Mouse (Mus musculus) left cerebral cortex, postnatal 4 days (tissue): ENCODE results near the gene Adamts13. TPM values are rescaled to one million over a fixed set of nuclear protein-coding genes. Genes with fewer than 3 reads are reported as not detected.

Source experiments
- DNase-seq: peaks from one replicate; pipeline ENCODE4 v3.0.0-alpha.2; 2022
- intact Hi-C: fragments of 180-260 bp; cut with DNase I; formaldehyde crosslinking; loops from one replicate; pipeline ENCODE4 v1.15.1; 2025
- total RNA-seq, 2 experiments: library from RNA; stranded (reverse); gene quantifications; 2 replicates each; pipeline ENCODE4 v1.2.3; 2021

The Adamts13 gene
- total RNA-seq, 2 experiments from 2014 or later, result not detected

- DNase-seq, result no peak
- intact Hi-C loops, result no loop called here
Observed at GRCm38 (mm10) chr2:26964724-26965370, 8.4 kb upstream of the Adamts13 start.

- intact Hi-C loops, result no loop called here
- no peak for DNase-seq
Observed at GRCm38 (mm10) chr2:26967262-26967661, 6.0 kb upstream of the Adamts13 start.

- DNase-seq, result no peak
- intact Hi-C loops, result no loop called here
Observed at GRCm38 (mm10) chr2:26973960-26974359, 744 bp downstream of the Adamts13 start.

GRCm38 (mm10) chr2:26980361-26980760 is 7.1 kb downstream of the Adamts13 start:
- intact Hi-C loops, result no loop called here
- DNase-seq, result no peak

- no peak for DNase-seq
- intact Hi-C loops, result no loop called here
Observed at GRCm38 (mm10) chr2:26984179-26984578, 11.0 kb downstream of the Adamts13 start.

- DNase-seq, result no peak
- intact Hi-C loops, result no loop called here
Observed at GRCm38 (mm10) chr2:26984640-26985039, 11.4 kb downstream of the Adamts13 start.

GRCm38 (mm10) chr2:26993936-26994335 is 20.7 kb downstream of the Adamts13 start:
- intact Hi-C loops, result loop anchor here (5.0 kb wide), 1 partner anchor 1488 kb away; no protein-coding TSS in a partner anchor

GRCm38 (mm10) chr2:26997498-26997897 is 24.3 kb downstream of the Adamts13 start:
- no peak for DNase-seq
- intact Hi-C loops, result no loop called here

More at GRCm38 (mm10) chr2:26993936-26994335, 20.7 kb downstream of the Adamts13 start:
- DNase-seq, result no peak

- no peak for DNase-seq
- intact Hi-C loops, result no loop called here
Observed at GRCm38 (mm10) chr2:26997993-26998392, 24.8 kb downstream of the Adamts13 start.

GRCm38 (mm10) chr2:27006255-27006654 is 33.0 kb downstream of the Adamts13 start:
- intact Hi-C loops, result no loop called here
- DNase-seq, result no peak

GRCm38 (mm10) chr2:27007701-27008100 is 34.5 kb downstream of the Adamts13 start:
- intact Hi-C loops, result no loop called here
- no peak for DNase-seq

GRCm38 (mm10) chr2:27009714-27010244 is 36.6 kb downstream of the Adamts13 start, which contains the start of gene Cacfd1:
Gene Cacfd1 (plus strand): TSS chr2:27009926.
- intact Hi-C loops, result no loop called here
- peak; percentile 92 for DNase-seq

GRCm38 (mm10) chr2:27017802-27018201 is 44.6 kb downstream of the Adamts13 start:
- DNase-seq, result peak; percentile 82
- intact Hi-C loops, result no loop called here

- intact Hi-C loops, result no loop called here
- DNase-seq, result no peak
Observed at GRCm38 (mm10) chr2:27019530-27019929, 46.3 kb downstream of the Adamts13 start.

GRCm38 (mm10) chr2:27021103-27021502 is 47.9 kb downstream of the Adamts13 start:
- intact Hi-C loops, result no loop called here

GRCm38 (mm10) chr2:27022612-27023011 is 49.4 kb downstream of the Adamts13 start:
- intact Hi-C loops, result no loop called here
- DNase-seq, result no peak

More at GRCm38 (mm10) chr2:27021103-27021502, 47.9 kb downstream of the Adamts13 start:
- DNase-seq, result no peak

- intact Hi-C loops, result no loop called here
- DNase-seq, result no peak
Observed at GRCm38 (mm10) chr2:27024136-27024535, 50.9 kb downstream of the Adamts13 start.

- DNase-seq, result no peak
- intact Hi-C loops, result no loop called here
Observed at GRCm38 (mm10) chr2:27025545-27025944, 52.3 kb downstream of the Adamts13 start.

GRCm38 (mm10) chr2:27026332-27026731 is 53.1 kb downstream of the Adamts13 start:
- no peak for DNase-seq
- intact Hi-C loops, result no loop called here

- intact Hi-C loops, result no loop called here
- peak; percentile 32 for DNase-seq
Observed at GRCm38 (mm10) chr2:27026857-27027617, 53.8 kb downstream of the Adamts13 start.

GRCm38 (mm10) chr2:27027618-27028436 is 54.6 kb downstream of the Adamts13 start, which contains the start of gene Slc2a6:
Gene Slc2a6 (minus strand): TSS chr2:27027998.
- intact Hi-C loops, result no loop called here
- DNase-seq, result peak; percentile 85
